Mouse (Mus musculus): Measurements from ENCODE around the gene Wipi2. TPM values are rescaled to one million over a fixed set of nuclear protein-coding genes. Genes with fewer than 3 reads are reported as not detected.

Gene Wipi2
- total RNA-seq, 2 experiments from 2014 or later = 30.3 to 32.8 TPM

- DNase-seq (ENCODE audit: low spot score) = no peak
Observed at GRCm38 (mm10) chr5:142690343-142690742, 62.8 kb downstream of the Wipi2 start.

- no peak for DNase-seq (ENCODE audit: low spot score)
Observed at GRCm38 (mm10) chr5:142692248-142692647, 64.8 kb downstream of the Wipi2 start, which contains the start of gene Slc29a4. Slc29a4 (plus strand) TSS chr5:142692512.

- no peak for DNase-seq (ENCODE audit: low spot score)
Observed at GRCm38 (mm10) chr5:142692971-142693737, 65.7 kb downstream of the Wipi2 start.

- DNase-seq (ENCODE audit: low spot score) = no peak
Observed at GRCm38 (mm10) chr5:142693738-142694430, 66.4 kb downstream of the Wipi2 start.

GRCm38 (mm10) chr5:142694627-142695340 lies 67.3 kb downstream of the Wipi2 start:
- no peak for DNase-seq (ENCODE audit: low spot score)

GRCm38 (mm10) chr5:142696258-142696657 lies 68.8 kb downstream of the Wipi2 start:
- DNase-seq (ENCODE audit: low spot score) = no peak

GRCm38 (mm10) chr5:142696865-142697264 lies 69.4 kb downstream of the Wipi2 start:
- DNase-seq (ENCODE audit: low spot score) = no peak

- DNase-seq (ENCODE audit: low spot score) = no peak
Observed at GRCm38 (mm10) chr5:142697742-142698141, 70.2 kb downstream of the Wipi2 start.

GRCm38 (mm10) chr5:142700842-142701589 lies 73.5 kb downstream of the Wipi2 start:
- DNase-seq (ENCODE audit: low spot score) = no peak

GRCm38 (mm10) chr5:142701651-142702510 lies 74.4 kb downstream of the Wipi2 start:
- DNase-seq (ENCODE audit: low spot score) = no peak

- no peak for DNase-seq (ENCODE audit: low spot score)
Observed at GRCm38 (mm10) chr5:142702511-142703138, 75.1 kb downstream of the Wipi2 start.

- no peak for DNase-seq (ENCODE audit: low spot score)
Observed at GRCm38 (mm10) chr5:142703569-142703968, 76.1 kb downstream of the Wipi2 start.

GRCm38 (mm10) chr5:142707709-142708108 lies 80.2 kb downstream of the Wipi2 start:
- no peak for DNase-seq (ENCODE audit: low spot score)

GRCm38 (mm10) chr5:142709436-142709835 lies 81.9 kb downstream of the Wipi2 start:
- no peak for DNase-seq (ENCODE audit: low spot score)

- no peak for DNase-seq (ENCODE audit: low spot score)
Observed at GRCm38 (mm10) chr5:142712373-142712772, 84.9 kb downstream of the Wipi2 start.

GRCm38 (mm10) chr5:142713966-142714365 lies 86.5 kb downstream of the Wipi2 start:
- no peak for DNase-seq (ENCODE audit: low spot score)

- no peak for DNase-seq (ENCODE audit: low spot score)
Observed at GRCm38 (mm10) chr5:142715059-142715458, 87.6 kb downstream of the Wipi2 start.

- no peak for DNase-seq (ENCODE audit: low spot score)
Observed at GRCm38 (mm10) chr5:142716056-142716455, 88.6 kb downstream of the Wipi2 start.

- peak; percentile 75 for DNase-seq (ENCODE audit: low spot score)
Observed at GRCm38 (mm10) chr5:142718037-142718436, 90.5 kb downstream of the Wipi2 start.

GRCm38 (mm10) chr5:142718486-142718885 lies 91.0 kb downstream of the Wipi2 start:
- no peak for DNase-seq (ENCODE audit: low spot score)
